Mouse (Mus musculus): ENCODE measurements around the gene Smg7. TPM values are rescaled to one million over a fixed set of nuclear protein-coding genes. Genes with fewer than 3 reads are reported as not detected.

The Smg7 gene
- total and polyA plus RNA-seq, 2 experiments = 13.8 to 21.8 TPM

DNA sequence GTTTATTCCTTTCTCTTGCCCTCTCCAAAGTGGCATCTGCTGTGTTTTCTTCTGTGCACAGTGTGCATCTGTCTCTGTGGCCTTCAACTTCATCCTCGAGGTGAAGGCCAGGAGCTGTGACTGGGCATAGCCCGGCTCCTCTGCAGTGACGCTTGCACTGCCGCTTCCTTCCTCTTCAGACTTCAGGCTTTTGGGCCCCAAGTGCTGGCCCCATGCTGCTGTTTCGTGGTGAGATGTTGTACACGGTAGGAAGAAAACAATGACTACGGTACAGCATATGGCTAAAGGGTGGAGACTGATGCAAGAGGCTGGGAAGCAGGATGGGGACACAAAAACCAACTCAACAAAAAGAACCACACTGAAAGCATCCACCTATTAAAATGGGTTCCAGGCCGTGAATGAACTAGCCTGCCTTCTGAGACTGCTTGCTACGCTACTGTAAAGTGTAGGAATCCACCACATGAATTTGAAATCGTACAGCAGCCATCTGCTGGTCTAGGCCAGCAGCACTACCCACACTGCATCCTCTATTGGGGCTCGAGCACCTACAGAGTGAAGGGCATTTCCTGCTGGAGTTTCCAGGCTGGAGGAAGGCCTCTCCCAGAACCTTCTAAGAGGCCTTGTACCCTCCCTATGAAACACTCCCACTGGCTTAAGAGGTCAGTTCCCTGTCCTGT lies 64.3 kb downstream of the Smg7 start:
- Histone ChIP-seq H3K36me3 (ENCODE audit: control insufficient read depth, insufficient read depth, low read length) (peaks cover 41% of the 10 kb centered on the region), H3K9ac (ENCODE audit: low read depth, low read length) (no peak overlapping the region), H3K27me3 (ENCODE audit: control insufficient read depth, insufficient read depth, low read length) (no peaks in the 10 kb centered on the region), H3K27ac (replicated peaks; ENCODE audit: insufficient read depth, low read depth, low read length) (no peak overlapping the region), H3K79me2 (ENCODE audit: control insufficient read depth, insufficient read depth, low read length) (no peaks in the 10 kb centered on the region), H3K4me1 (ENCODE audit: control insufficient read depth, insufficient read depth, low read length) (no peaks in the 10 kb centered on the region), H3K4me3 (ENCODE audit: insufficient read depth, low read depth, low read length) (no peak overlapping the region)
- TF ChIP-seq CTCF (IDR thresholded peaks at IDR 0.05; ENCODE audit: low read depth, low read length) (no peak), POLR2A (IDR thresholded peaks at IDR 0.05; ENCODE audit: extremely low read depth, insufficient read depth, low read length) (no peak)
- DNase-seq (ENCODE audit: extremely low read depth, low read depth, low spot score) = no peak
- WGBS = 76% methylated on average over 11 of the region's 11 CpGs

DNA sequence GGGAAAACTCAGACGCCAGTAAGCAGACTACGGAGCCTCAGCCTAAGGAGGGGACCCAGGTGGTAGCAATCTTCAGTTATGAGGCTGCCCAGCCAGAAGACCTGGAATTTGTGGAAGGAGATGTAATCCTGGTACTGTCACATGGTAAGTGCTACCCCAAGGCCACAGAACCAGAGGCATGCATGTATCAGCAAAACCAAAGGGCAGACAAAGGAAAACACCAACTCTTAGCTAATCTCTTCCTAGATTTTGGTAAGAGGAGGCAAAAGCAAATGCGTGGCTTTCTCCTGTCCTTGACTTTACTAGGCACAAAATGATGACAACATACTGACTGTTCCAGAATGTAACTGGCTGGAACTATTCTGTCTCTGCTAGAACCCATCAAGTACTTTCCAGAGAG lies 67.4 kb downstream of the Smg7 start:
- Histone ChIP-seq H3K4me1 (ENCODE audit: control insufficient read depth, insufficient read depth, low read length) (no peaks in the 10 kb centered on the region), H3K4me3 (ENCODE audit: insufficient read depth, low read depth, low read length) (no peak overlapping the region), H3K36me3 (ENCODE audit: control insufficient read depth, insufficient read depth, low read length) (peaks cover 23% of the 10 kb centered on the region), H3K79me2 (ENCODE audit: control insufficient read depth, insufficient read depth, low read length) (no peaks in the 10 kb centered on the region), H3K9ac (ENCODE audit: low read depth, low read length) (no peak overlapping the region), H3K27ac (replicated peaks; ENCODE audit: insufficient read depth, low read depth, low read length) (no peak overlapping the region), H3K27me3 (ENCODE audit: control insufficient read depth, insufficient read depth, low read length) (no peaks in the 10 kb centered on the region)
- TF ChIP-seq POLR2A (IDR thresholded peaks at IDR 0.05; ENCODE audit: extremely low read depth, insufficient read depth, low read length) (no peak), CTCF (IDR thresholded peaks at IDR 0.05; ENCODE audit: low read depth, low read length) (no peak)
- DNase-seq (ENCODE audit: extremely low read depth, low read depth, low spot score) = no peak
- 91% methylated on average over 3 of the region's 3 CpGs for WGBS

DNA sequence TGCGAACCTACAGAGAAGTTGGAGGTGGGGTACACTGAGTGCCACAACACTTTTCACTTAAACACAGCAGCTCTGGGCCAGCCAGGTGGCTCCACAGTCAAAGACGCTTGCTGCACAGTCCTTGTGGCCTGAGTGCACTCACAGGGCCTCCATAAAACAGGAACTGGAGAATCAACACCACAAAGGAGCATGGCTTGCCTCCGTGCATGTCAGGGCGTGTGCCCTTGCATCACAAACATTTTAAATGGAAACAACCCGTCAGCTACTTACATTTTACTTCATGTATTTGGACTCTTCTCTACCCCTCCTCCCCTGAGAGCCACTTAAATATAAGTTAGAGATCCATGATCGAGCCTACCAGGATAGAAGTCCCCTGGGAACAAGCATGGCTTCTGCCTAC lies 70.1 kb downstream of the Smg7 start:
- peaks cover 4% of the 10 kb centered on the region; the same call in 1 of the 2 replicates for H3K36me3 ChIP-seq (ENCODE audit: control insufficient read depth, insufficient read depth, low read length)
- 88% methylated on average over 6 of the region's 6 CpGs for WGBS
- DNase-seq (ENCODE audit: extremely low read depth, low read depth, low spot score) = no peak
- no peaks in the 10 kb centered on the region for H3K79me2 ChIP-seq (ENCODE audit: control insufficient read depth, insufficient read depth, low read length)
- H3K4me1 ChIP-seq (ENCODE audit: control insufficient read depth, insufficient read depth, low read length) = no peaks in the 10 kb centered on the region
- TF ChIP-seq POLR2A (IDR thresholded peaks at IDR 0.05; ENCODE audit: extremely low read depth, insufficient read depth, low read length) (no peak), CTCF (IDR thresholded peaks at IDR 0.05; ENCODE audit: low read depth, low read length) (no peak)
- H3K4me3 ChIP-seq (ENCODE audit: insufficient read depth, low read depth, low read length) = no peak overlapping the region
- H3K27me3 ChIP-seq (ENCODE audit: control insufficient read depth, insufficient read depth, low read length) = no peaks in the 10 kb centered on the region
- no peak overlapping the region for H3K9ac ChIP-seq (ENCODE audit: low read depth, low read length)
- H3K27ac ChIP-seq (replicated peaks; ENCODE audit: insufficient read depth, low read depth, low read length) = no peak overlapping the region

DNA sequence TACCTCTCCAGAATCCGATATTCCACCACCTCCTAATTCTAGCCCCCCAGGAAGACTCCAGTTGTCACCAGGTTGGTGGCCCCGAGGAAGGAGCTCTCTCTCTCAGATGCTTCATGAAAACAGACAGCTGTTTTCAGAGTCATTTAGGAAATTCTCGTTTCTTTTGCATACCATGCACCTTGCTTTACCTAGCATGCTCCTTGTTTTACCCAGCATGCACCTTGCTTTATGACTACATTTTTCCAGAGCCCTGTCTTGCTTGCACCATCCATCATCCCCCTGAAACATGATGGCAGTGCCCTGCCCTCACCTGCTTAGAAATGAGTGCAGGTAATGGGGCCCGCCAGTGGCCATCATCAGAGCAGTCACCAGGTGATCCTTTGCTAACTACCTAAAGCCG lies 70.8 kb downstream of the Smg7 start:
- DNase-seq (ENCODE audit: extremely low read depth, low read depth, low spot score) = no peak
- no peak for TF ChIP-seq CTCF (IDR thresholded peaks at IDR 0.05; ENCODE audit: low read depth, low read length)
- TF ChIP-seq POLR2A (IDR thresholded peaks at IDR 0.05; ENCODE audit: extremely low read depth, insufficient read depth, low read length) = no peak
- 77% methylated on average over 5 of the region's 5 CpGs for WGBS
- H3K36me3 ChIP-seq (ENCODE audit: control insufficient read depth, insufficient read depth, low read length) = peaks cover 4% of the 10 kb centered on the region; the same call in 1 of the 2 replicates
- H3K4me1 ChIP-seq (ENCODE audit: control insufficient read depth, insufficient read depth, low read length) = no peaks in the 10 kb centered on the region
- no peaks in the 10 kb centered on the region for H3K27me3 ChIP-seq (ENCODE audit: control insufficient read depth, insufficient read depth, low read length)
- no peak overlapping the region for H3K27ac ChIP-seq (replicated peaks; ENCODE audit: insufficient read depth, low read depth, low read length)
- H3K79me2 ChIP-seq (ENCODE audit: control insufficient read depth, insufficient read depth, low read length) = no peaks in the 10 kb centered on the region
- no peak overlapping the region for H3K4me3 ChIP-seq (ENCODE audit: insufficient read depth, low read depth, low read length)
- H3K9ac ChIP-seq (ENCODE audit: low read depth, low read length) = no peak overlapping the region

DNA sequence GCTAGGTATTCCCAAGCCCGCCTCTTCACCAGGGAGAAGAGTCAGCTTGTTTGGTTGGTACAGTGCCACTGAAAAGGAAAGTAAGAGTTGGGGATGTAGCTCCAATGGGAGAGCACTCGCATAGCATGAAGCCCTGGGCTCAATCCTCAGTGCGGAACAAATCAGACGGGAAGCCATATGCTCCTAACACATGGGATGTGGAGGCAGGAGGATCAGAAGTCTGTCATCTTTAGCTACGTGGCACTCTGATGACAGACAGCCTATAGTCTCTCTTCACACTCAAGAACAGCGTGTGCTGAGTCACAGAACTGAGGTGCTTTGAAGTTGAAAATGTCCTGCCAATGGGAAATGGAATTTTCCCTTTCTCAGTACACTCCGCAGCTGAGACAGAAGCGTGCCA lies 71.4 kb downstream of the Smg7 start:
- WGBS = 89% methylated on average over 8 of the region's 8 CpGs
- Histone ChIP-seq H3K27me3 (ENCODE audit: control insufficient read depth, insufficient read depth, low read length) (no peaks in the 10 kb centered on the region), H3K4me1 (ENCODE audit: control insufficient read depth, insufficient read depth, low read length) (no peaks in the 10 kb centered on the region), H3K4me3 (ENCODE audit: insufficient read depth, low read depth, low read length) (no peak overlapping the region), H3K27ac (replicated peaks; ENCODE audit: insufficient read depth, low read depth, low read length) (no peak overlapping the region), H3K79me2 (ENCODE audit: control insufficient read depth, insufficient read depth, low read length) (no peaks in the 10 kb centered on the region), H3K36me3 (ENCODE audit: control insufficient read depth, insufficient read depth, low read length) (peaks cover 1% of the 10 kb centered on the region; the same call in 1 of the 2 replicates), H3K9ac (ENCODE audit: low read depth, low read length) (no peak overlapping the region)
- no peak for DNase-seq (ENCODE audit: extremely low read depth, low read depth, low spot score)
- no peak for TF ChIP-seq CTCF (IDR thresholded peaks at IDR 0.05; ENCODE audit: low read depth, low read length)
- no peak for TF ChIP-seq POLR2A (IDR thresholded peaks at IDR 0.05; ENCODE audit: extremely low read depth, insufficient read depth, low read length)

DNA sequence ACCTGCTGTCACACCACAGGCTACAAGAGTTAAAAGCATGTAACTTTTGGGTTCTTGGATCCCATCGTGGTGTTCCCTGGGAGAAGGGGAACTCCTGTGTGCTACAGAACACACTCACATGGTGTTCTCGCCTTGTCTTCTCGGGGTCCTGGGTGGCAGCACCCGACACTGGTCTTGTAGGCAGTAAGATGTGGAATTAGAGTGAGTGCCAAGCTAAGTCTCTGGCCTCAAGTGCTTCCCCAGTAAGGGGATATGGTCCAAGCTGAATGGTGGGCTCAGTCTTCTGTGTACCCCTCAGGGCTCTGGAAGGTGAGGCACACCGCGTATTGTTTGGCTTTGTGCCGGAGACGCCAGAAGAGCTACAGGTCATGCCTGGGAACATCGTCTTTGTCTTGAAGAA lies 72.4 kb downstream of the Smg7 start:
- TF ChIP-seq POLR2A (IDR thresholded peaks at IDR 0.05; ENCODE audit: extremely low read depth, insufficient read depth, low read length) = no peak
- no peak for TF ChIP-seq CTCF (IDR thresholded peaks at IDR 0.05; ENCODE audit: low read depth, low read length)
- 94% methylated on average over 9 of the region's 9 CpGs for WGBS

More for the DNA sequence above, 72.4 kb downstream of the Smg7 start:
- DNase-seq (ENCODE audit: extremely low read depth, low read depth, low spot score) = no peak
- Histone ChIP-seq H3K4me1 (ENCODE audit: control insufficient read depth, insufficient read depth, low read length) (no peaks in the 10 kb centered on the region), H3K79me2 (ENCODE audit: control insufficient read depth, insufficient read depth, low read length) (no peaks in the 10 kb centered on the region), H3K36me3 (ENCODE audit: control insufficient read depth, insufficient read depth, low read length) (no peaks in the 10 kb centered on the region), H3K9ac (ENCODE audit: low read depth, low read length) (no peak overlapping the region), H3K27me3 (ENCODE audit: control insufficient read depth, insufficient read depth, low read length) (no peaks in the 10 kb centered on the region), H3K4me3 (ENCODE audit: insufficient read depth, low read depth, low read length) (no peak overlapping the region), H3K27ac (replicated peaks; ENCODE audit: insufficient read depth, low read depth, low read length) (no peak overlapping the region)
